Mouse (Mus musculus) ES-Bruce4 (cell line): ENCODE results near the gene Zfp426.

ENCODE experiments used
- CTCF ChIP-seq: IDR thresholded peaks from one replicate; pipeline ENCODE4 v1.8.1; 2011; ENCODE audit warnings: low read depth, low read length
- EP300 ChIP-seq: IDR thresholded peaks from 2 replicates; pipeline ENCODE4 v1.6.1; 2011; ENCODE audit warnings: low read depth, low read length; ENCODE audit not compliant: insufficient read depth
- POLR2A ChIP-seq: IDR thresholded peaks from one replicate; pipeline ENCODE4 v1.8.1; 2011; ENCODE audit warnings: low read length; ENCODE audit not compliant: insufficient read depth

DNA sequence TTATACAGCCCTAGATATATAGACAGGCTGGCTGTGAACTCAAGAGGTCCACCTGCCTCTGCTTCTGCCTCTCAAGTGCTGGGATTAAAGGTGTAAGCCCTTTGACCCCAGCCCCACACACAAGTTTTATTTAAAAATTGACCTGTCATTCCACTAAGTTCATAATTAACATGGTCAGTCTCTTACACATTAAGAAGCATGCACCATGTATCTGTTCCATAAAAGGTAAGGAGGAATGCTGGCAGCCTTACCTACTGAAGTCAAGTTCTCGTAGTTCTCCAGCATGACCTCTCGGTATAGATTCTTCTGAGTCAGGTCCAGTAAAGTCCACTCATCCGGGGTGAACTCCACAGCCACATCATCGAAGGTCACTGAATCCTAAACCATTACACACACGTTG, 12.3 kb upstream of the Zfp426 start:
- TF ChIP-seq POLR2A (no peak), EP300 (no peak), CTCF (no peak)
